Mouse (Mus musculus): ENCODE data around the gene Olfr390.

The Olfr390 gene

DNA sequence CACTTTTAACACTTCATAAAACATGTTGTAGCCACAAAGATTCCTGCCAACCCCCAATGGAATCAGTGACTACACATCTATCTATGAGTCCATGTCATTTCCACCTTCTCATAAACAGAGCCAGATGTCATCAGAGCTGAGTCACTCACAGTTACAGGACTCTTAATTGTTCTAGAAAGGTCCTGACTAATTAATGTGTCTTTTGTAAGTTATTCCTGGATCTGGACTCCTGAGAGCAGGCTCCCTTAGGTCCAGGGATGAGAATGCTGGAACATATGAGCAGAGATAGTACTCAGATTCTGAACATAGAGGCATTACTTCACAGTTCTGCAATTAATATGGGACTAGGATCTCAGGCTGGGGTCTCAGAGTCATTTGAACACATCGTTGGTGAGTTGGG is at the start of gene Olfr390:
TSS of gene Olfr390 (plus strand) at position 301 of the 400 bp plus-strand sequence.
- no peak for DNase-seq

DNA sequence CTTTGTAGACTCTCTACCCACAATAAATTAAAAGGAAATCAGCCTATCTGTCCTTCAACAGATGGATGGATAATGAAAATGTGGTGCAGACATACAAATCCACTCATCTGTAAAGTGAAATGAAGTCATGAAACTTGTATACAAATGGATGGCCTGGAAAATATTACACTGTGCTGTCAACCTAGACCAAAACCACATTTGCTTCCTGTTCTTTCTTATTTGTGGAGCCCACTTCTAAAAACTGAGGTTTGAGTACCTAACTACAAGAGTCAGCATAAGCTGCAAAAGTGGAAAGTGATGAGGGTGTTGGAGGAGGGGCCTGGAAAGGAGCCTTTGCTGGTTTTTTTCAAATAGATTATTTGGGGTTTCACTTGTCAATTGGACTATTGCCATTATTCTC is 23.6 kb upstream of the Olfr390 start:
- no peak for DNase-seq

GRCm38 (mm10) chr11:73780613-73781012 is 2.2 kb upstream of the Olfr390 start, which contains the start of gene Olfr389:
Gene Olfr389 (minus strand): TSS chr11:73780713.
- DNase-seq = no peak

DNA sequence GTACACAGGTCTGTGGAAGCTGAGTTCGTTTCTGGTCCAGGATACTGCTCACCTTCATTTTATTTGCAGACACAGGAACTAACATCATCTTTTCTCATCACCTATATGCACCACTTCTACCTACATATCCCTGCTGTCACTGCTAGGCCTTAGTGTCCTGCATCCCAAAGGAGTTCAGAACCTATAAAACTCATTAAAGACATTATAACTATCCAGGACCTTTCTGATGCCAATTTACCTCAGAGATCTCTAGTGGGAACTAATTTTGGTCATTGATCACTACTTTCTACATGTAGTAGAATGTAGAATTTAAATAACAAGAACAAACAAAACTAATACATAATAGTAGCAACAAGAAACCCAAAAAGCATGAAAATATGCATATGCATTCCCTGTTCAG is 20.2 kb downstream of the Olfr390 start, which contains the start of gene Olfr391-ps:
TSS of gene Olfr391-ps (minus strand) at position 101 of the 400 bp plus-strand sequence.
- DNase-seq = no peak

- DNase-seq = no peak
These were observed 34.2 kb downstream of the Olfr390 start, which contains the start of gene Olfr392 for GRCm38 (mm10) chr11:73816949-73817348. Gene Olfr392 (minus strand): TSS chr11:73817049.
